Mouse (Mus musculus): ENCODE results near the gene Trpc7.

- no peak for TF ChIP-seq POLR2A (IDR thresholded peaks at IDR 0.05; ENCODE audit: low read depth, low read length)
- no peak for TF ChIP-seq CTCF (IDR thresholded peaks at IDR 0.05; ENCODE audit: extremely low read depth, insufficient read length, insufficient replicate concordance, low read depth, low read length)
These were observed 123.2 kb downstream of the Trpc7 start for GRCm38 (mm10) chr13:56772592-56772991.
